Mouse (Mus musculus): Measurements from ENCODE around the gene Dusp14. TPM values are rescaled to one million over a fixed set of nuclear protein-coding genes. Genes with fewer than 3 reads are reported as not detected.
A peak's percentile ranks its signal among the peaks of the same experiment; 100 is the strongest.

The Dusp14 gene
- polyA plus RNA-seq, 1 experiment from 2014 or later, result 7.6 TPM

GRCm38 (mm10) chr11:84072904-84073651 is 4.0 kb upstream of the Dusp14 start:
- Histone ChIP-seq H3K9me3 (ENCODE audit: control insufficient read depth, low read length) (no peaks in the 10 kb centered on the region), H3K4me2 (ENCODE audit: low read depth, low read length) (no peak overlapping the region), H3K4me3 (ENCODE audit: low read depth, low read length) (no peak overlapping the region), H3K27me3 (ENCODE audit: control insufficient read depth, insufficient read depth, low read length) (0 out of 2 replicates have a peak, but pooled peaks cover 4% of the 10 kb centered on the region), H3K4me1 (ENCODE audit: control insufficient read depth, insufficient read depth, low read length) (no peaks in the 10 kb centered on the region), H3K9ac (replicated peaks; ENCODE audit: low read depth, low read length) (no peak overlapping the region), H3K36me3 (ENCODE audit: control insufficient read depth, insufficient read depth, low read length) (no peaks in the 10 kb centered on the region), H3K27ac (ENCODE audit: low read depth, low read length) (no peak overlapping the region)
- no peak for ATAC-seq (ENCODE audit: low read depth)
- WGBS, result 56% methylated on average over 9 of the region's 9 CpGs

DNA sequence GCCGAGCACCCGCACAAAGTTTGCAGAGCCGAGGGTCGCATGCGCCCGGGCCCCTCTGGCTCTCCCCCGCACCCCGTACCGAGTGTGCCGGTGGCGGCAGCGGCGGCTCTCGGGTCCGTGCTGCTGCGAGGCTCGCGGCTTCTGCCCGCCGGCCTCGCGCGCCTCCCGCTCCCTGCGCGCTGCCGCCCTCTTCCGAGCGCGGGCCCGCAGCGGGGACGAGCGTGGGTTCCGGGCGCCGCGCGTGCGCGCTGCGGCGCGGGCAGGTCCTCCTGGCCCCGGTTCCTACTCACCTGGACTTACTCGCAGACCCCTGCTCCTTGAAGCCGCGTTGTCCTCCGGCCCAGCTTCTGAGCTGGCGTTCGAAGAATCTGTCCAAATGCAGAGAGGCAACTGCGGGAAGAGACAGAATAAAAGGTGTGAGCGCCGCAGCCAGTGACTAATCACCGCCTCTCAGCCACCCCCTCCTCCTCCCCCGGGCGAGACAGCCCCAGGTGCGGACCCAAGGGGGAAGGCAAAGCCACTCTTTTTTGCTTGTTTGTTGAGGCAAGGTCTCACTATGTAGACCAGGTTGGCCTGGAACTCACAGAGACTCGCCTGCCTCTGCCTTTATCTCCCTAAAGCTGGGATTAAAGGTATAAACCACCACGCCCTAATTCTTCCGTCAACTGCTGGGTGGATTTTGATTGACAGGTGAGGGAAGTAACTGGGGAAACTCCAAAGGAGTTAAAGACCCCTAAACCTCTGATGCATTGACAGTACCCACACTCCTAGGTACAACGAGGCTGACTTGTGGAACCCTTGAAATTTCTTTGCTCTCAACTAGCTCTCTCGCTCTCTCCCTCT is 649 bp downstream of the Dusp14 start:
- ATAC-seq (ENCODE audit: low read depth), result peak; percentile 74
- H3K36me3 ChIP-seq (ENCODE audit: control insufficient read depth, insufficient read depth, low read length), result no peaks in the 10 kb centered on the region
- H3K27ac ChIP-seq (ENCODE audit: low read depth, low read length), result no peak overlapping the region
- WGBS, result 3% methylated on average over 61 of the region's 63 CpGs
- peak overlapping the region; percentile 95 for H3K4me2 ChIP-seq (ENCODE audit: low read depth, low read length)
- peaks cover 4% of the 10 kb centered on the region; the same call in 1 of the 2 replicates for H3K27me3 ChIP-seq (ENCODE audit: control insufficient read depth, insufficient read depth, low read length)
- H3K9ac ChIP-seq (replicated peaks; ENCODE audit: low read depth, low read length), result peak overlapping the region; percentile 63
- H3K9me3 ChIP-seq (ENCODE audit: control insufficient read depth, low read length), result no peaks in the 10 kb centered on the region
- H3K4me3 ChIP-seq (ENCODE audit: low read depth, low read length), result peak overlapping the region; percentile 62
- peaks cover 3% of the 10 kb centered on the region; the same call in 1 of the 2 replicates for H3K4me1 ChIP-seq (ENCODE audit: control insufficient read depth, insufficient read depth, low read length)

- Histone ChIP-seq H3K27ac (ENCODE audit: low read depth, low read length) (no peak overlapping the region), H3K27me3 (ENCODE audit: control insufficient read depth, insufficient read depth, low read length) (peaks cover 4% of the 10 kb centered on the region; the same call in 1 of the 2 replicates), H3K4me1 (ENCODE audit: control insufficient read depth, insufficient read depth, low read length) (peaks cover 3% of the 10 kb centered on the region; the same call in 1 of the 2 replicates), H3K9ac (replicated peaks; ENCODE audit: low read depth, low read length) (peak overlapping the region; percentile 63), H3K9me3 (ENCODE audit: control insufficient read depth, low read length) (no peaks in the 10 kb centered on the region), H3K4me2 (ENCODE audit: low read depth, low read length) (peak overlapping the region; percentile 95), H3K4me3 (ENCODE audit: low read depth, low read length) (peak overlapping the region; percentile 62), H3K36me3 (ENCODE audit: control insufficient read depth, insufficient read depth, low read length) (no peaks in the 10 kb centered on the region)
- 2% methylated on average over 21 of the region's 21 CpGs for WGBS
- ATAC-seq (ENCODE audit: low read depth), result no peak; the same call in 1 of the 2 replicates
Measured at GRCm38 (mm10) chr11:84067720-84068190, 1.3 kb downstream of the Dusp14 start.

DNA sequence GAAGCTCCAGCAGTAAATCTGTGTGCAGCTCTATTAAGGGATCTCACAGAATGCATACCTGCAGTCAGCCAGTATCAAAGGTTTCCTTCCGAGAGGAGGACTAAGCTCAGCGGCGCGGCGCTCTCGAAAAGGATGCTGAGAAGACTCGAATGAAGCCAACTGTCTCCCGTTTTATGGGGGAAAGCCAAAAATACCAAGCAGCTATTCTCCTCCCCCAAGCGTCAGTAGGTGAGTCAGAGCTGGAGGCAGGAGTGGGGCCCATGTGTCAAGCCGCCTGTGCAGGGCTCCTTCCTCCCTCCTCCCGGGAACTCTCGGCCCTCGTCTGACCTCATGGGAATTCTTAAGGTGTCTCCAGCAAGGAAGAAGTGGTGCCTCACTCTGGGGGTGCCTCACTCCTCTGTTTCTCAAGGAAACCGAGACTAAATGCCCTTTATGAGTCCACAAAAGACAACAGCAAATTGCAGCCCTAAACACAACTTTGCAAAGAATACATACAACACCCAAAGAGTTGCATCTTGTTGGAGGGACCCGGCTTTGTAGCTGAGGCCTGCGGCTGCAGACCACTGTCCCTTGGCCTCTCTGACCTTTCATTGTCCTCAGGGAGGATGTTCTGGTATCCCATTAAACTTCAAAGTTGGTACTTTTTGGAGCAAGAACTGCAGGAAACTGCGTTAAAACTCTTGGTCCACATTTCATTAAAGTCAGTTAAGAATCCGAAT is 2.0 kb downstream of the Dusp14 start:
- H3K4me3 ChIP-seq (ENCODE audit: low read depth, low read length), result peak overlapping the region; percentile 62
- H3K4me2 ChIP-seq (ENCODE audit: low read depth, low read length), result peak overlapping the region; percentile 95
- H3K9me3 ChIP-seq (ENCODE audit: control insufficient read depth, low read length), result no peaks in the 10 kb centered on the region
- H3K9ac ChIP-seq (replicated peaks; ENCODE audit: low read depth, low read length), result no peak overlapping the region
- no peak for ATAC-seq (ENCODE audit: low read depth)
- H3K4me1 ChIP-seq (ENCODE audit: control insufficient read depth, insufficient read depth, low read length), result peaks cover 3% of the 10 kb centered on the region; the same call in 1 of the 2 replicates
- no peaks in the 10 kb centered on the region for H3K36me3 ChIP-seq (ENCODE audit: control insufficient read depth, insufficient read depth, low read length)
- H3K27ac ChIP-seq (ENCODE audit: low read depth, low read length), result no peak overlapping the region
- peaks cover 4% of the 10 kb centered on the region; the same call in 1 of the 2 replicates for H3K27me3 ChIP-seq (ENCODE audit: control insufficient read depth, insufficient read depth, low read length)
- 5% methylated on average over 18 of the region's 18 CpGs for WGBS

DNA sequence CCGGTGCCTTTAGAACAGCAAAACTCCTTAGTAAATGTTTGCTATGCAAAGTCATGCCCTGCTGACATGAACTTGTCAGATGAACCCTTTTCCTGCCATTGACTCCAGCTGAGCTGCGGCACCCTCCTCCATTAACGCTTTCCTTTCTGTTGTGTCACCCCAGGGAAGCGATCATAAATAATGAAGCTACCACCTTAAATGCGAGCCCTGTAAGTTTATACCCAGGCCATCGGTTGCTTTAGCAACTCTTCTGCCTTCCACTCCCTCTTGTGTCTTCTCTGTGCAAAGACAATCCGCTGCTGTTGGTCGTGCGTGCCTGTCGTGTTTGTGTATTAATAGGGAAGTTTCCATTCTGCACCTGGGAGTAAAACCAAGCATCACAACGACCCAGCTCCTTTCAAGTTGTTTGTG is 3.0 kb downstream of the Dusp14 start:
- no peaks in the 10 kb centered on the region for H3K9me3 ChIP-seq (ENCODE audit: control insufficient read depth, low read length)
- H3K27me3 ChIP-seq (ENCODE audit: control insufficient read depth, insufficient read depth, low read length), result peaks cover 4% of the 10 kb centered on the region; the same call in 1 of the 2 replicates
- no peak for ATAC-seq (ENCODE audit: low read depth)
- 3% methylated on average over 11 of the region's 11 CpGs for WGBS
- no peak overlapping the region for H3K9ac ChIP-seq (replicated peaks; ENCODE audit: low read depth, low read length)
- H3K4me2 ChIP-seq (ENCODE audit: low read depth, low read length), result 0 out of 2 replicates have a peak overlapping the region, but pooled peaks have one; percentile 2
- H3K4me1 ChIP-seq (ENCODE audit: control insufficient read depth, insufficient read depth, low read length), result peaks cover 3% of the 10 kb centered on the region; the same call in 1 of the 2 replicates
- H3K4me3 ChIP-seq (ENCODE audit: low read depth, low read length), result no peak overlapping the region
- no peak overlapping the region for H3K27ac ChIP-seq (ENCODE audit: low read depth, low read length)
- no peaks in the 10 kb centered on the region for H3K36me3 ChIP-seq (ENCODE audit: control insufficient read depth, insufficient read depth, low read length)

GRCm38 (mm10) chr11:84063631-84064209 is 5.3 kb downstream of the Dusp14 start:
- Histone ChIP-seq H3K4me1 (ENCODE audit: control insufficient read depth, insufficient read depth, low read length) (peaks cover 3% of the 10 kb centered on the region; the same call in 1 of the 2 replicates), H3K9me3 (ENCODE audit: control insufficient read depth, low read length) (no peaks in the 10 kb centered on the region), H3K36me3 (ENCODE audit: control insufficient read depth, insufficient read depth, low read length) (no peaks in the 10 kb centered on the region), H3K9ac (replicated peaks; ENCODE audit: low read depth, low read length) (no peak overlapping the region), H3K4me3 (ENCODE audit: low read depth, low read length) (no peak overlapping the region), H3K4me2 (ENCODE audit: low read depth, low read length) (no peak overlapping the region), H3K27ac (ENCODE audit: low read depth, low read length) (no peak overlapping the region), H3K27me3 (ENCODE audit: control insufficient read depth, insufficient read depth, low read length) (no peaks in the 10 kb centered on the region; the same call in 1 of the 2 replicates)
- ATAC-seq (ENCODE audit: low read depth), result no peak
- WGBS, result 91% methylated on average over 3 of the region's 3 CpGs

GRCm38 (mm10) chr11:84062805-84063204 is 6.3 kb downstream of the Dusp14 start:
- Histone ChIP-seq H3K27ac (ENCODE audit: low read depth, low read length) (no peak overlapping the region), H3K4me3 (ENCODE audit: low read depth, low read length) (no peak overlapping the region), H3K36me3 (ENCODE audit: control insufficient read depth, insufficient read depth, low read length) (no peaks in the 10 kb centered on the region), H3K27me3 (ENCODE audit: control insufficient read depth, insufficient read depth, low read length) (no peaks in the 10 kb centered on the region; the same call in 1 of the 2 replicates), H3K4me2 (ENCODE audit: low read depth, low read length) (no peak overlapping the region), H3K4me1 (ENCODE audit: control insufficient read depth, insufficient read depth, low read length) (peaks cover 3% of the 10 kb centered on the region; the same call in 1 of the 2 replicates), H3K9me3 (ENCODE audit: control insufficient read depth, low read length) (no peaks in the 10 kb centered on the region), H3K9ac (replicated peaks; ENCODE audit: low read depth, low read length) (no peak overlapping the region)
- 69% methylated on average over 2 of the region's 2 CpGs for WGBS
- no peak for ATAC-seq (ENCODE audit: low read depth)

GRCm38 (mm10) chr11:84061881-84062280 is 7.2 kb downstream of the Dusp14 start:
- H3K27me3 ChIP-seq (ENCODE audit: control insufficient read depth, insufficient read depth, low read length), result no peaks in the 10 kb centered on the region; the same call in 1 of the 2 replicates
- no peak overlapping the region for H3K9ac ChIP-seq (replicated peaks; ENCODE audit: low read depth, low read length)
- no peaks in the 10 kb centered on the region for H3K9me3 ChIP-seq (ENCODE audit: control insufficient read depth, low read length)
- no peaks in the 10 kb centered on the region for H3K36me3 ChIP-seq (ENCODE audit: control insufficient read depth, insufficient read depth, low read length)
- H3K4me3 ChIP-seq (ENCODE audit: low read depth, low read length), result no peak overlapping the region
- WGBS, result 94% methylated on average over 2 of the region's 2 CpGs
- peaks cover 1% of the 10 kb centered on the region; the same call in 1 of the 2 replicates for H3K4me1 ChIP-seq (ENCODE audit: control insufficient read depth, insufficient read depth, low read length)
- no peak for ATAC-seq (ENCODE audit: low read depth)
- no peak overlapping the region for H3K4me2 ChIP-seq (ENCODE audit: low read depth, low read length)
- no peak overlapping the region for H3K27ac ChIP-seq (ENCODE audit: low read depth, low read length)
